Mouse (Mus musculus): ENCODE data around the gene Itga9.
A peak's percentile ranks its signal among the peaks of the same experiment; 100 is the strongest.

Itga9 gene

GRCm38 (mm10) chr9:118925286-118926110 lies 319.0 kb downstream of the Itga9 start:
- DNase-seq (ENCODE audit: low spot score) = peak; percentile 92

- no peak for DNase-seq (ENCODE audit: low spot score)
These were observed 319.7 kb downstream of the Itga9 start, which contains the start of gene Ctdspl for GRCm38 (mm10) chr9:118926111-118926650. Gene Ctdspl, plus strand, starts transcription at chr9:118926453.

- no peak for DNase-seq (ENCODE audit: low spot score)
These were observed 320.3 kb downstream of the Itga9 start for GRCm38 (mm10) chr9:118926688-118927321.

- DNase-seq (ENCODE audit: low spot score) = no peak
These were observed 321.0 kb downstream of the Itga9 start for GRCm38 (mm10) chr9:118927501-118927900.

GRCm38 (mm10) chr9:118928007-118928406 lies 321.5 kb downstream of the Itga9 start:
- DNase-seq (ENCODE audit: low spot score) = no peak

- DNase-seq (ENCODE audit: low spot score) = no peak
These were observed 322.2 kb downstream of the Itga9 start for GRCm38 (mm10) chr9:118928656-118929055.

GRCm38 (mm10) chr9:118930611-118931010 lies 324.1 kb downstream of the Itga9 start:
- no peak for DNase-seq (ENCODE audit: low spot score)

- no peak for DNase-seq (ENCODE audit: low spot score)
These were observed 327.3 kb downstream of the Itga9 start for GRCm38 (mm10) chr9:118933800-118934199.

GRCm38 (mm10) chr9:118934319-118934718 lies 327.8 kb downstream of the Itga9 start:
- no peak for DNase-seq (ENCODE audit: low spot score)

GRCm38 (mm10) chr9:118935098-118935497 lies 328.6 kb downstream of the Itga9 start:
- no peak for DNase-seq (ENCODE audit: low spot score)

- DNase-seq (ENCODE audit: low spot score) = no peak
These were observed 329.6 kb downstream of the Itga9 start for GRCm38 (mm10) chr9:118936071-118936470.

GRCm38 (mm10) chr9:118937515-118937914 lies 331.0 kb downstream of the Itga9 start:
- DNase-seq (ENCODE audit: low spot score) = no peak

- DNase-seq (ENCODE audit: low spot score) = no peak
These were observed 332.9 kb downstream of the Itga9 start for GRCm38 (mm10) chr9:118939410-118939809.

- no peak for DNase-seq (ENCODE audit: low spot score)
These were observed 333.3 kb downstream of the Itga9 start for GRCm38 (mm10) chr9:118939831-118940230.

- DNase-seq (ENCODE audit: low spot score) = no peak
These were observed 334.2 kb downstream of the Itga9 start for GRCm38 (mm10) chr9:118940591-118941207.

- no peak for DNase-seq (ENCODE audit: low spot score)
These were observed 335.5 kb downstream of the Itga9 start for GRCm38 (mm10) chr9:118942030-118942429.

GRCm38 (mm10) chr9:118943941-118944340 lies 337.5 kb downstream of the Itga9 start:
- no peak for DNase-seq (ENCODE audit: low spot score)

GRCm38 (mm10) chr9:118944388-118944787 lies 337.9 kb downstream of the Itga9 start:
- DNase-seq (ENCODE audit: low spot score) = no peak

GRCm38 (mm10) chr9:118948486-118948885 lies 342.0 kb downstream of the Itga9 start:
- no peak for DNase-seq (ENCODE audit: low spot score)

- DNase-seq (ENCODE audit: low spot score) = no peak
These were observed 342.6 kb downstream of the Itga9 start for GRCm38 (mm10) chr9:118949124-118949523.

GRCm38 (mm10) chr9:118949654-118950053 lies 343.2 kb downstream of the Itga9 start:
- DNase-seq (ENCODE audit: low spot score) = no peak

- DNase-seq (ENCODE audit: low spot score) = no peak
These were observed 343.6 kb downstream of the Itga9 start for GRCm38 (mm10) chr9:118950061-118950460.

All from layer of hippocampus, adult 9-10 months (tissue).